Mouse (Mus musculus): ENCODE results near the gene A830018L16Rik. TPM values are rescaled to one million over a fixed set of nuclear protein-coding genes. Genes with fewer than 3 reads are reported as not detected.

The A830018L16Rik gene
- total RNA-seq, 2 experiments from 2014 or later = 0.13 TPM; not detected in 1

DNA sequence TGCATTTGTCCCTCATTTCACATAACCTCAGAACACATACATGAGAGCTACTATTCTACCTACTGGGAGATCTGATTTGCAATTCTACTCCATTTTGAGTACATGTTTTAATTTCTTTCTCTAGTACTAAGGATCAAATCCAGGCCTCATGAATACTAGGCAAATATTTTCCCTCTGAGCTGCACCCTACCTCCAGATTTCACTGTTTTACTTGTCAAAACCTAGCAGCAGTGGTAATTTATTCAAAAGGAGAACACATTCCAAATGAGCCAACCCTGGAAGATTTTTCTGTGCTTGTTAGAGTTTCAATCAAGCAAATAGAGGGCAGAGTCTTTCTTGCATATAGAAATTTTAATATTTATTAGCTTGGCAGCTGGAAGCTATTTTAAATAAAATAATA is 238.9 kb downstream of the A830018L16Rik start:
- no peak for DNase-seq

DNA sequence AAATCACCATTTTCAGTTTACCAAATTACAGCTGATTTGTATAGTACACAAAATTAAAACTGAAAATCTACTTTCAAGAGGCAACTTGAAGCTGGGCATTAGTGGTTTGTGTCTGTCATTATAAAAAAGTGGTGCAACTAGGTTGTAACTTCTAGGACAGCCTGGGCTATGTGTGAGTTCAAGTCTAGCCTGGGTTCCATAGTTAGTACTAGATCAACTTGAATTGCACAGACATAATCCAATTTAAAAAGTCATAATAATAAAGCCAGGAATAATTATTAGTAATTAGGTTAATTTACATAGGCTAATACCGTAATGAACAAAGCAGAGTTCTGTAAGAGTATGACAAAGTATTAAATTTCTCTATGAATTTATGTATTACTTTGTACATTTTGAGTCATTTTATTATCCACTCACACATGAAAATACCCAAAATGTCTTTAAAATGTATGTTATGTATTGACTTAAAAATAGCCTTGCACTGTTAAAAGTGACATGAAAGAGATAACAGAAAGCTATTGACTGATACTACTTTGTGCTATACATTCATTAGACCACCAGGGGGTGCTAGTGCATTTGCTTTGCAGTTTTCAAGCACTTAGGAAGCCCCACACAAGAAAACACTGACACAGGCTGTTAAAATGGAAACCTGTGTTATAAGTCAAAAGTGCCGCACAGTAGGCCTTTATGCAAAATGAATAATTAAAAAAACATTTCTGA is 243.6 kb downstream of the A830018L16Rik start:
- no peak for DNase-seq

DNA sequence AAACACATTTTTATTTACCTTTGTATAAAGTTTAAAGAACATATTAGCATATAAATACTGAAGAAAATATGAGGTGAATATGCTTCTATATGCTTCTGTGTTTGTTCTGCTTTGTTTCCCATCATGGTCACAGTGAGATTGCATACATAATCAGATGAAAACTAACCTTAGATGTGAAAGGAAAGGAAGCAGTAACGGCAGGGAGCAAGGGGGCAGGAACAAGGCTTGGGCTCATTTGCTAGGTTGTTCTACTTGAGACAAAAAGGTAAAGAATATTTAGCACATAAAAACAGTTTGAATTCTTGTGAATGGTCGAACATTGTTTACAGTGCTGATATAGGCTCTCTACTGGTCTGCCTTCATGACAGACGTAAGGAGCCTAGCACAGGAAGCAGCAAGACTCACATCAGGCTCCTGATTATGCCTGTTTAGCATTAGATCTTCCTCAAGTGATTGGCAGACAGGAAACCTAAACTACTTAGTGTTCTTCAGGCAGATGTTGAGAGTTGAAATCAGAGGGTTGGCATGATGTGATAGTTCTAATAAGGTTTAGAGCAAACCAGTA is 244.2 kb downstream of the A830018L16Rik start:
- DNase-seq = no peak

DNA sequence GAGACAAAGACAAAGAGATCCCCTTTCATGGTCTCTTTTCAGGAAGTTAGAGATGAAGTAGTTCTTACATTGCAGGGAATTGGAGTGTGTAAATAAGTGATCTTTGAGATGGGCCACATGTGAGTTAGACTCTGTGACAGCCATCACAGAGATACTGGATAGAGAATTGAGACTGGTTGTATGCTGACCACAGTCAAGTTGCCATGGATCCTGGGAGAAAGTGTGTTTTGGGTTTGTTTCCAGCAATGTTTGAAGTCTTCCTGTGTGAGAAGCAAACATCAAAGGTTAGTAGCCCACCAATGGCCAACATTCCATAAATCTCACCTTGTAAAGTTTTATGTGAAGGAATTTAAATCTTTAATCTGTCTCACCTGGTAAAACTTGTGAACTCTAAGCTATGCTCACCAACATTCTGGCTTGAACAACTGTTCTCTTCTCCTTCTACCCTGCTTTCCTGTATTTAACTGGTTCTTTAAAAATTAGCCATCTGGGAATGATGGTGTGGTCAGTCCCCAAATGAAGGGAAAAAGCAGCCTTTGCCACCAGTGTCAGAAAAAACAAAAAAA is 330.9 kb downstream of the A830018L16Rik start:
- no peak for DNase-seq

DNA sequence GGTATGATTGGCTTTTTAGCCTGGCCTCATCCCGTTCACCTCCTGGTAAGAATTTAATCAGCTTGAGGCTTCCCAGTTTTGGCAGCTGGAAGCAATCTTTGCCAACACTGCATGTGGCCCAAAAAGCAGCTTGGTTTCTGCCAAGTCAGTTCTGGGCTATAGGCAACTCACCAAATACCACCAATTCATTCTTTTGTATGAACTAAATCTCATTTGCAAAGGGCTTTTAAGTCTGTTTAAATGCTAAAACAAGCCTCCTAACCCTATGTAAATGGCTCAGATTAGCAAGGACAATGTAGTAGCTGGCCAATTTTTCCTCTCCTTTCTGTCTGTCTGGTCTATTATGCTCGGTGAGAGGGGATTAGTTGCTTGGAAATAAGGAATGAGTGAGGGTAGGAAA is 334.5 kb downstream of the A830018L16Rik start:
- no peak for DNase-seq

DNA sequence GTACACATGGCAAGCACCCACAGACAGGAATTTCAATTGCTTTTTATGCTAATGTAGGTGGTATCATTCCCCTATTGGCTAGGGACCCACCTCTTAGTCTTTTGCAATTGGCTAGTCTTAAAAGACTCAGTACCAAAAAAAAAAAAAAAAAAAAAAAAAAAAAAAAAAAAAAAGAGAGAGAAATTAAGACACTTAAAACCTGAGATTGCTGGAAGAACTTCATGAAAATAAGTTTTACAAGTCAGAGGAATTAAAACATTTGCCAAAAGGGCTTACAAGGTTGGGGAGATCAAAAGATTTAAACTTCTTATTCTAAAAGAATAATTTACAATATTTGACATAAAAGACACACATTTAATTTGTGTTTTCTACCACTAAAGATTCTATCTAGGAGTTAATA is 336.2 kb downstream of the A830018L16Rik start:
- no peak for DNase-seq

DNA sequence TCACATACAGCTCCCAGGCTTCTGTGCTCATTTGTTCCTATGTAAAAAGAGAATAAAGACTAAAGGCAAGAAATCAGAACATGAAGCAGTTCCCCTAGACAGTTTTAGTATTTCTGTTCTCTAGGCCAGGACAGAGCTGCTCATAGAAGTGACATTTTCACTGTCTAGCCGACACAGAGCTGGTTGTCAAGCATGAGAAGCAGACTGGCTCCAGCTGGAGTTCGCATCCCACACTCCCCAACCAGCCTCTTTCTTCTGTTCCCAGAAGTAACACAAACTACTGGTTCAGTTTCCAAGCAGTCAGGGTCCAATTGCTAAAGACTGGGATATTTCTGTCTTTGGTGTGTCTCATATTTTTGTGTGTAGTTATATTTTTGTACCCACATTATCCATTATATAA is 336.7 kb downstream of the A830018L16Rik start:
- DNase-seq = no peak

DNA sequence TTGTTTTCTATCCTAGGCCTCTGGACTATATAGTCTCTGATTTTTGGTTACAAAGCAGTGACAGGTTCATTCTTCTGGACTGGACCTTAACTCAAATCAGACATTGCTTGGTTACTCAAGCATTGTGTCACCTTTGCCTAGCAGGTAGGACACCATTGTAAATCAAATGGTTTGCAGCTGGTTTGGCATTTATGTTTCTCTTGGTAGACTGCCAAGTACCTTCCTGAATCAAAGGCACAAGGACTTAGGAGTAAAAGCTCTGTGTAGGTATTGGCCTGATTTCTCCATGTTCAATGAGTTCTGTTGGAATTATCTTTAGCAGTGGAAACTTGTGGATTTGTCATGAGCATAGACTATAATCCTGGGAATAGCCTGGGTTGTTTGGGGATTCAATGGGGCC is 338.1 kb downstream of the A830018L16Rik start:
- no peak for DNase-seq

DNA sequence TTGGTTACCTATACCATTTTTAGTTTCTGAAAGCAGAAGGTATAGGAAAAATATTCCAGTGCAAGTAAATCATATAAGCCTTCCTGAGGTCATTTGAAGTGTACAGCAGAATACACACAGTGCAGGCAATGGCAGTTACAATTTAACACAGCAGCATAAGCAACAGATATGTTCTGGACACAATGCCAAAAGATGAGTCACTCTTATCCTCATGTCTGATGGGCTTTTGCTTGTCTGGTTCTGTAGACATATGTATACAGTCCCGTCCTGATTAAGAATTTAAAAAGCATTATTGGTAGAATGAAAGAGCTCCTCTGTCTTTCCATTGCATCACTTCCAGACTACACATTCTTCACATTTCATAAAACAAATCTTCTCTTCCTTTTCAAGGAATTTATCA is 374.4 kb downstream of the A830018L16Rik start:
- DNase-seq = no peak

DNA sequence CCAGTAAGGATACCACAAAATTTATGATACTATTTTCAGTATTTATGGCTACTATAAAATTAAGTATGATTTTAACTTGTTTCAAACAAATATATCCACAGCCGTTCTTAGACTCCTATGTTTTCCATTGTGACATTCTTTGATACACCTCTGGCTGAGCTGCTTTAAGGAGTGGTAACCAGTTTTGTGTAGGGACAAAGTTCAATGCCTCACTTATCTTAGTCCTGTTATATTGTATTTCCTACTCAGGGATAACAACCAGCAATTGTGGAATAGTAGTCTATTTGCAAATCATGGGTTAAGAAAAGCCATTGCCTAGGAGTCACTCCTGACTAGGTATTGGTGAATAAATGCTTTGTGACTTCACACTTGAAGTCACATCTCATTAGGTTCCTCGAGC is 378.9 kb downstream of the A830018L16Rik start:
- DNase-seq = no peak

DNA sequence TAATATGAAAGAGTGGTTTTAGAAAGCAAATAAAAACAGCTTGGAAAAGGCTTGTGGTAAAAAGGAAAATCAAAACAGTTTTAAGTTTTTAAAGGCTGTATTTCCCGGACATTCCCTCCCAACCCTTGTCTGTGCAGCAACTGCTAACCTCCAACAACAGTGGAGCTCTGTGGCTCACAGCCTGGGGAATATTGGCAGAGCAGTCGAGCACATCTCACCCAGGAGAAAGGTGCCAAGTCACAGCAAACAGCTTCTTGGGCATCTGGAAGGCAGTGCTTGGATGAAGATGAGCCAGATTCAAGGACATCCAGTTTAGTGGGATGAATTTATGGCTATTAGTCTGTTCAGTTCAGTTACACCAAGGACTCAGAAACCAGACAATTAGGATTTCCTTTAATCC is 381.8 kb downstream of the A830018L16Rik start:
- no peak for DNase-seq

DNA sequence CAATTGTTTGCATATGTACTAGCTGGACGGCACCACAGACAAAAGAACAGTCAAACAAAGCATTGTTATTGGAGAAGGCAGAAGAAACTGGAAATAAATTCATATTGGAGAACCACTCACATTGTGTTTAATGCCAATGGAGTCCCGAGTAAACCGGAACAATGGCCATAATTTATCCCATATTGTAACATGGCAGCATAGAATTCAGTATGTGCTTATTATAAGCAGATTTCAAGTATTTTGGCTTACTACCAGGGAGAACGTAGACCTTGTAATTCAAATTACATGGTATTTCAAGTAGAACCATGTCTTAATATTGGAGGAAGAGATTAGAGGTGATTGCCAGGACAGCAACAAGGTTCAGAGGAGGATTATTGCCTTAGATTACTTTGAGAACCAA is 458.9 kb downstream of the A830018L16Rik start:
- DNase-seq = no peak

DNA sequence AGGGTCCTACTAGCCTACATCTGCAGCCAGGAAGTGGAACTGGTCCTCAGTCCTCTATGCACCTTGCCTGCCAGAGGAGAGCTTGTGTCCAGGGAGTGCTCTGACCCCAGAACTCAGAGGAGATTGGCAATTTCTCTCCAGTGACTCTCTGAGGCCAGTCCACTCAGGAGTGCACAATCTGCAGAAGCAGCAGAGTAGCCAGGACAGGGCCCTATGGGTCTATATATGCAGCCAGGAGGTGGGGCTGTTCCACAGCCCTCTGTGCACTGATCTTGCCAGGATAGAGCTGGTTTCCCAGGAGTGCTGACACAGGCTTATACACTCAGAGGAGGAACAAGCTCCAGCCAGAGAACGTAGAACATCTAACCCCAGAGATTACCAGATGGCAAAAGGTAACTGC is 459.7 kb downstream of the A830018L16Rik start:
- no peak for DNase-seq

DNA sequence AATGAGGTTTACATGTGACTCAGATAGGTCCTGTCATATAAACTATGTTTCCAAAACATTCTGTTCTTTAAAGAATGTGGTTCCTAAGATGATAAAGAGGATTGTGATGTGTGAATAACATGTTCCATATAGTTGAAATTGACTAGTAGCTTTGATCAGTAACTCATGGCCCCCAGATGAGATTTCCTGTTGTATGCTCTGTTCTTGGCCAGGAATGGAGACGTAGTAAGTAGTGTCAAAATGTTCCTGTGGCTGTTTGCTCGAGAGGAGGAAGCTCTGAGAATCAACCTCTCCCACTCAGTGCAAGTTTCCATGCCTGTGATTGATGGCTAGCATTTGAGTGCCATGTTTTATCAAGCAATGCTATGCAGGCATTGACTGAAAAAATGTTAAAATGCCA is 467.8 kb downstream of the A830018L16Rik start:
- DNase-seq = no peak

DNA sequence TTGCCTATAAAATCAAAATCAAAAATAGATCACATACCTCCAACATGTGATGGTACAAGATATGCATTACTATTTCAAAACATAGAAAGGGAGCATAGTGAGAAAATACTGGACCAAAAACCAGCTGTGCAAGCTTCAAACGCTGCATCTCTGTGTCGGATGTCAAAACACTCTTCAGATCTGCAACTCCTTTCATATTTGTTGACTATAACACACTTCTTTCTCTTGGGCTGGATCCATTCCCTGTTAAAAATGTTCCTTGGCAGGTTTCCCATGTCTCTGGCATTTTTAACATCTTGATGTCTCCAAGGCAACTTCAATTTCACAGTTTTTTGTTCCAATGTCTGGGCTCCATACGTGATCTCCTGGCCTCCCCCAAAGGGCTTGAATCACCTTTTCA is 481.8 kb downstream of the A830018L16Rik start:
- no peak for DNase-seq

DNA sequence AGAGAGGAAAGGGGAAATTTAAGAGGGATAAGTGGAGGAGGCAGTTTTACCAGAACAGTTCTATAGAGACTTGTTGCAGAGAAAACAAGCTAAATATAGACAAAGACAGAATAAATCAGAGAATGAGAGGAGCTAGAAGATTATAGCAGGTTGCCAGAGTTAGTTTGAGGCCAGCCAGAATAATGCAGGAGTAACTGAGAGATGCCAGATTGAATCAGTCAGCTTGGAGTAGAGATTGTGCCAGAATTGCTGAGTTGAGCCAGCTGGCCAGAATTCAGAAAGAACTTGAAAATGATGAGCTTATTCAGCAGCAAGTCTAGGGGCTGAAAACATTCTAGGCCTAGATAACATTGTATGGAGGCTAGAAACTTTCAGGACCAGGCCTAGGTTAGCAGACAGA is 502.0 kb downstream of the A830018L16Rik start:
- DNase-seq = no peak

DNA sequence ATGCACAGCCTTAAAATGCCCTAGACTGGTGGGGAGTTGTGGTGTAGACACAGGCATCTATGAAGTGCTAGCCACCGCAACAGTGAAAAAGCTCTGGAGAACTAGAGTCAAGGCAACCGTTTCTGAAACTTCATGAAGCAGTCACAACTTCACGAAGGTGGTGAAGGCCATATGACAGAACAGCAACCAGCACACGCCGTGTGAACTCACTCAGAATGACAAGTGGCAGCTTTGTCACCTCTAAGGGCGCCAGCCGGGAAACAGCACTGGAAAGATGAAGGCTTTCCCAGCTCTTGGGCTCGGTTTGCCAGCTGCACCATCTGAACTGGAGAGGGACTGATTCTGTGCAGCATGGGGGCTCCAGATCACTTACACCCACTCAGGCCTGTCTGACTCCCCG is 523.1 kb downstream of the A830018L16Rik start:
- DNase-seq = no peak

DNA sequence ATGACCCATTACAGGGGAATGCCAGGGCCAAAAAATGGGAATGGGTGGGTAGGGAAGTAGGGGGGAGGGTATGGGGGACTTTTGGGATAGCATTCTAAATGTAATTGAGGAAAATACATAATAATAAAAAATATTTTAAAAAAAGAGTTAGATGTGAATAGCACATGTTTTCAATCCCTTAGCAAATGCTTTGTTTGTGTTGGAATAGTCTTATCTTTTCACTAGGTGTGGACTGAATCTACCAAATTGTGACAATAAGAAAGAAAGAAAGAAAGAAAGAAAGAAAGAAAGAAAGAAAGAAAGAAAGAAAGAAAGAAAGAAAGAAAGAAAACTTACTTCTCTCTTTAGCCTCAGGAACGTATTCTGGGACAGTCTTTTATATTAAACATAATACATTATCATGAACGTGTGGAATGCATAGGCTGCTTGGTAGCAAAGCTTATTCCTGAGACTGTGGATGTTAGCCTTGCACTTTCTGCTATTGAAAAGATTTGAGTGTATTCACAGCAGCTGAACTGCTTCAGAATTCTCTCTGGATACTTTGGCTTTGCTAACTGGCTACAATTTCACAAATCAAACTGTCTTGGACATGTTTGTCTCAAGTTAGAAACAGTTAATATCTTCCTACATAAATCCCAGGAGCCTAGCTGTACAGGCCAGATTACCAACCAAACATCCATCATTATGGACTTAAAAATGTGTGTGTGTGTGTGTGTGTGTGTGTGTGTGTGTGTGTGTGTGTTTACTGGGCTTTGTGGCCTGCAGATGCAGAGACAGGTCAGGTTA is 545.7 kb downstream of the A830018L16Rik start:
- DNase-seq = no peak

DNA sequence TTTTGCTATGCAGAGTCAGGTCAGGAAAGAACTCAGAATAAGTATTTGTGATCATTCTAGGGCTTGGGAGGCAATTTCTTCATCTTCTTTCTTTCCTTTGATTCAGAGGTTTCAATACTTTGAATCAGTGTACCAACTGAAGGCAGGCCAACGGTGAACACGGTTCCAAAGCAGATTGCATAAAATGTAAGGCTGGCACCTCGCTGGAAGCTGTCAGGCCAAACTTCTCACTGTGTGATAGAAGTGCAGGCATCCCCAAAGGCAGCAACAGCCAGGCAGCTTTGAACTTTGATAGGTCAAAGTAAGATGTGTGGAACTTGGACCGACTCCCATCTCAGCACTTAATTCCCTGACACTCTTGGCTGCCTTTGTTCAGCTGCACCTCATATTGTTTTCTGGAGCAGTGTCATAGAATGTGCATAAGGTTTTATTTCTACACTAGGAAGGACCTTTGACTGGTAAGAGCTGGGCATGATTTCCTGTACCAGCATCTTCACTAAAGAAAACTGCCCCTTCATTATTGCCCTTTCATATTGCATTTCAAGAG is 568.8 kb downstream of the A830018L16Rik start:
- DNase-seq = no peak

DNA sequence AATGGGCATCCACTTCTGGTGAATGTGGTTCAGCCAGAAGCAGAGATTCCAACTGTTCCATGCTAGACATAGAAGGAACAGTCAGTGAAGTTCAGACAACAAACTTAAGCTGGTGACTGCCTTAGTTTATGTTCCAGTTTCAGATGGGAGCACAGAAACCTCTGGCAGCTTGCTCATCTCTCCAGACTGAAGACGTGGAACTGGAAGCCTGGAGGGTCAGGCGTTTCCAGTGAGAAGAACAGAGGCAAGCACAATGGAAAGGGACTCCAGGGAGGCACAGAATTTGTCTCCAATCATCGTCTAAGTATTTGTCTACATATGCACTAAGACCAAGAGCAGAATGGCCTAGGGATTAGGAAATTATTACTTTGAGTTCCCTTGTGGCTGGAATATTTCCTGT is 576.1 kb downstream of the A830018L16Rik start:
- DNase-seq = no peak

DNA sequence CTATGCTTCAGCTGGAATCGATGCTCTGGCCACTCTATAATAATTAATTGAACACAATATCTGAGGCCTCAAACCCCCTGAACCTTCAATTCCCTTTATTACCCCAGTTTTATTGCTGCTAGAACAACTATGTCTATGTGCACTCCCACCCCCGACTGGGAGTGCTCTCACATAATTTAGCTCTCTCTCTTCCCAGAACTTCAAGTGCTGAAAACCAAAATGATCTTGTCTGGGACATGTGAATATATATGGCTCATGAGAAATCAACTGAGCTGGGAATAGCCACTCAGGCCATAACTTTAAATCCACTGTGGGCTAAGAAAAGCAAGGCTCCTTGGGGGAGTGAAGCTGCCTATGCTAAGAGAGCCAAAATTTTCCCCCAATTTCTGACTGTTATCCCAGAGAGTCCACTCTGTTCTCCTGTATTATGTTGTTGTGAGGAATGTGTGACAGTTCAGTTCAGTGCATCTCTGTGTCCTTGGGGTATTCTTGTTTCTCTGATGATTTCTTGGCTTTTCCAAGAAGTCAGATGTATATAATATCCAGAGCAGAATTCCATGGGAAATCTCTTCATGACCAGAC is 582.5 kb downstream of the A830018L16Rik start:
- DNase-seq = no peak

DNA sequence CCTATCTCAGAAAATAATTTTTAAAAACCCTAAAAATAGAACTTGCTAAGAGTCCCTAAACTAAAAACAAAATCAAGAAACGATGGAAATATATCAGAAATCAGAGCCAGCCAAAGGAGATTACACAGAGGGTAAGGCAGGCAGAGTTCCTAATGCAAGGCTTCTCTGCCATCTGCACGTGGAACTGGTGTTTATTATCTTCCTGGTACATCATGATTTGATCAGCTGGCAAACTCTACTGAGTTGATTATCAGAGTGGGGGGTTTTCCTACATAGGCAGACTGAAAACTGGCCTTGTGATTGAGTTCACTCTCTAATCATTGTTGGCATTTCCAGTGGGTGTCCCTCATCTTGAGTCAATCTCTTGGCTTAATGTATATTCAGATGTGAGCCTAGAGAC is 583.7 kb downstream of the A830018L16Rik start:
- DNase-seq = no peak

DNA sequence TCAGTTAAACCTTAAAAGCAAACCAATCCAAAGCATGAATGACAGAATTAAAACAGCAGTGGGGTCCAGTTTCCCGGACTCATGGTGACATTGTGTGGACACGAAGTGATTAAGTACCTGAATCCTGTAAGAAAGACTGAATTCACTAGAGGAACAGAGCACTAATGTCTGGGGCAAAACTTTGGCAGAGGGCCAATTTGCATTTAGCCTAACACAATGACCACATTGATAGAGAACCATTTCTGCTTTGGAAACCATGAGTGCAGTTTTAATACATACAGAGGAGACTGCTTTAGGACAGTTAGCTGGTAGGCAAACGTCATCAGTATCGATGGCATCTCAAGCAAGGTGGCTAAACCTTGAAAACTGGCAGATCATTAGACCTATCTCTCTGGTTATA is 586.7 kb downstream of the A830018L16Rik start:
- DNase-seq = no peak
